Mouse (Mus musculus) intestine, embryonic 16.5 days (tissue): ENCODE measurements around the gene Akap13. TPM values are rescaled to one million over a fixed set of nuclear protein-coding genes. Genes with fewer than 3 reads are reported as not detected.

Experiments
- ATAC-seq: fragments of 200-750 bp; cut with Nextera tagmentation; 2 replicates; pipeline ENCODE4 v1.8.0; 2017; ENCODE audit warnings: moderate TSS enrichment, moderate library complexity
- H3K27ac ChIP-seq: fragments of 300-500 bp; sonication (generic); 2 replicates; pipeline ENCODE4 v1.5.1; 2014; ENCODE audit warnings: mild to moderate bottlenecking, low read length
- H3K27me3 ChIP-seq: fragments of 300-500 bp; sonication (generic); replicated peaks from 2 replicates; pipeline ENCODE4 v1.6.1; 2014; ENCODE audit warnings: low read length, control low read depth, mixed read lengths; ENCODE audit not compliant: control insufficient read depth, insufficient read depth
- H3K36me3 ChIP-seq: fragments of 300-500 bp; sonication (generic); 2 replicates; pipeline ENCODE4 v1.6.1; 2014; ENCODE audit warnings: low read length, control low read depth; ENCODE audit not compliant: control insufficient read depth, insufficient read depth
- H3K4me1 ChIP-seq: fragments of 300-500 bp; sonication (generic); 2 replicates; pipeline ENCODE4 v1.6.1; 2014; ENCODE audit warnings: low read length, control low read depth, mixed read lengths; ENCODE audit not compliant: control insufficient read depth, insufficient read depth
- H3K4me2 ChIP-seq: fragments of 300-500 bp; sonication (generic); 2 replicates; pipeline ENCODE4 v1.6.1; 2014; ENCODE audit warnings: low read depth, low read length, control low read depth
- H3K4me3 ChIP-seq: fragments of 300-500 bp; sonication (generic); 2 replicates; pipeline ENCODE4 v1.5.1; 2014; ENCODE audit warnings: mild to moderate bottlenecking, low read length
- H3K9ac ChIP-seq: fragments of 300-500 bp; sonication (generic); 2 replicates; pipeline ENCODE4 v1.6.1; 2014; ENCODE audit warnings: low read depth, low read length
- H3K9me3 ChIP-seq: fragments of 300-500 bp; sonication (generic); 2 replicates; pipeline ENCODE4 v1.6.1; 2016; ENCODE audit warnings: low read length, control low read depth; ENCODE audit not compliant: control insufficient read depth
- WGBS: fragments of 180-500 bp; shearing (Covaris S2); extraction: QIAGEN DNeasy Blood & Tissue Kit; methylation state at CpG from one replicate; pipeline ENCODE4 v1.1.7; 2014; 5-methylcytosine and 5-hydroxymethylcytosine counted together
- polyA plus RNA-seq: library from polyadenylated mRNA; unstranded; fragments of >200 nt; fragmentation: Nextera tagmentation; extraction: Ambion mirVana; gene quantifications from 2 replicates; pipeline ENCODE4 v1.2.1, GENCODE M21; 2015

Gene Akap13
- polyA plus RNA-seq, 1 experiment from 2014 or later: 24.9 TPM

- Histone ChIP-seq H3K9me3 (no peaks in the 10 kb centered on the region), H3K36me3 (0 out of 2 replicates have a peak, but pooled peaks cover 3% of the 10 kb centered on the region), H3K27ac (no peak overlapping the region), H3K27me3 (no peaks in the 10 kb centered on the region), H3K4me1 (no peaks in the 10 kb centered on the region), H3K4me3 (no peak overlapping the region), H3K9ac (no peak overlapping the region), H3K4me2 (no peak overlapping the region)
- ATAC-seq: no peak
- 86% methylated on average over 3 of the region's 3 CpGs for WGBS
Observed at GRCm38 (mm10) chr7:75688144-75688543, 232.8 kb downstream of the Akap13 start.

DNA sequence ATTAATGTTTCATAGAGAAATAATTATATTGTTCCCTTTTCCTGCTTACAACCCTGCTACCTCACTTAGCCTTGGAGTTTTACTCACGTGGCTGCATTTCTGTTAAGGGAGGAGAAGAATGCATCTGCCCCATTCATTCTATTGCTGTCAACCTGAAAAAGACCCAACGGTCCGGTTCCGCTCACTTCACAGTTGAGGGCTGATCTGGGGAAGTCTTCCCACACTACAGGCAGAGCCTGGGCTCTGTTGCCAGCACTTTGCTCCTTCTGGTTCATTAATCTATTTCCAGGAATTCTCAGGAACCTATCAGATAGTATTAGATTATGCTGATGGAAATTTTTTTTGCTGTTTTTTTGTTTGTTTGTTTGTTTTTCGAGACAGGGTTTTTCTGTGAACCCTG lies 239.4 kb downstream of the Akap13 start:
- no peak overlapping the region for H3K4me3 ChIP-seq
- WGBS: 86% methylated on average over 5 of the region's 5 CpGs
- H3K4me2 ChIP-seq: no peak overlapping the region
- H3K9me3 ChIP-seq: no peaks in the 10 kb centered on the region
- peaks cover 7% of the 10 kb centered on the region; the same call in 1 of the 2 replicates for H3K36me3 ChIP-seq
- no peaks in the 10 kb centered on the region for H3K4me1 ChIP-seq
- no peak overlapping the region for H3K27ac ChIP-seq
- no peak for ATAC-seq
- H3K27me3 ChIP-seq: no peaks in the 10 kb centered on the region
- no peak overlapping the region for H3K9ac ChIP-seq

GRCm38 (mm10) chr7:75699836-75700235 lies 244.5 kb downstream of the Akap13 start:
- peaks cover 11% of the 10 kb centered on the region; the same call in 1 of the 2 replicates for H3K36me3 ChIP-seq
- H3K4me1 ChIP-seq: no peaks in the 10 kb centered on the region
- H3K4me2 ChIP-seq: no peak overlapping the region
- no peak for ATAC-seq
- no peak overlapping the region for H3K9ac ChIP-seq
- H3K9me3 ChIP-seq: no peaks in the 10 kb centered on the region
- H3K4me3 ChIP-seq: no peak overlapping the region
- H3K27ac ChIP-seq: no peak overlapping the region
- 86% methylated on average over 5 of the region's 5 CpGs for WGBS
- H3K27me3 ChIP-seq: no peaks in the 10 kb centered on the region

GRCm38 (mm10) chr7:75700771-75701345 lies 245.5 kb downstream of the Akap13 start:
- WGBS: 82% methylated on average over 10 of the region's 10 CpGs
- Histone ChIP-seq H3K9me3 (no peaks in the 10 kb centered on the region), H3K36me3 (peaks cover 13% of the 10 kb centered on the region; the same call in 1 of the 2 replicates), H3K27ac (no peak overlapping the region), H3K9ac (no peak overlapping the region), H3K27me3 (no peaks in the 10 kb centered on the region), H3K4me3 (no peak overlapping the region), H3K4me1 (no peaks in the 10 kb centered on the region), H3K4me2 (no peak overlapping the region)
- no peak for ATAC-seq

- peaks cover 13% of the 10 kb centered on the region; the same call in 1 of the 2 replicates for H3K36me3 ChIP-seq
- no peak overlapping the region for H3K4me2 ChIP-seq
- H3K27ac ChIP-seq: no peak overlapping the region
- no peak overlapping the region for H3K9ac ChIP-seq
- H3K4me3 ChIP-seq: no peak overlapping the region
- no peak for ATAC-seq
- no peaks in the 10 kb centered on the region for H3K27me3 ChIP-seq
- 67% methylated on average over 7 of the region's 7 CpGs for WGBS
- no peaks in the 10 kb centered on the region for H3K9me3 ChIP-seq
- no peaks in the 10 kb centered on the region for H3K4me1 ChIP-seq
Observed at GRCm38 (mm10) chr7:75701761-75702160, 246.4 kb downstream of the Akap13 start.

GRCm38 (mm10) chr7:75702368-75702767 lies 247.0 kb downstream of the Akap13 start:
- Histone ChIP-seq H3K27ac (no peak overlapping the region), H3K27me3 (no peaks in the 10 kb centered on the region), H3K4me3 (no peak overlapping the region), H3K4me2 (no peak overlapping the region), H3K36me3 (peaks cover 12% of the 10 kb centered on the region; the same call in 1 of the 2 replicates), H3K4me1 (no peaks in the 10 kb centered on the region), H3K9me3 (no peaks in the 10 kb centered on the region), H3K9ac (no peak overlapping the region)
- 89% methylated on average over 3 of the region's 3 CpGs for WGBS
- no peak for ATAC-seq

GRCm38 (mm10) chr7:75702966-75703645 lies 247.8 kb downstream of the Akap13 start:
- Histone ChIP-seq H3K27ac (no peak overlapping the region), H3K9ac (no peak overlapping the region), H3K4me3 (no peak overlapping the region), H3K27me3 (no peaks in the 10 kb centered on the region), H3K4me1 (no peaks in the 10 kb centered on the region), H3K4me2 (no peak overlapping the region), H3K9me3 (no peaks in the 10 kb centered on the region), H3K36me3 (peaks cover 11% of the 10 kb centered on the region; the same call in 1 of the 2 replicates)
- ATAC-seq: no peak
- 86% methylated on average over 3 of the region's 3 CpGs for WGBS

GRCm38 (mm10) chr7:75704862-75705261 lies 249.5 kb downstream of the Akap13 start:
- no peak overlapping the region for H3K4me3 ChIP-seq
- H3K27me3 ChIP-seq: no peaks in the 10 kb centered on the region
- 92% methylated on average over 6 of the region's 6 CpGs for WGBS
- peaks cover 5% of the 10 kb centered on the region; the same call in 1 of the 2 replicates for H3K36me3 ChIP-seq
- no peaks in the 10 kb centered on the region for H3K4me1 ChIP-seq
- H3K4me2 ChIP-seq: no peak overlapping the region
- no peak overlapping the region for H3K27ac ChIP-seq
- no peaks in the 10 kb centered on the region for H3K9me3 ChIP-seq
- ATAC-seq: no peak
- no peak overlapping the region for H3K9ac ChIP-seq

GRCm38 (mm10) chr7:75709936-75710335 lies 254.6 kb downstream of the Akap13 start:
- Histone ChIP-seq H3K36me3 (peaks cover under 1% of the 10 kb centered on the region; the same call in 1 of the 2 replicates), H3K9me3 (no peaks in the 10 kb centered on the region), H3K4me2 (no peak overlapping the region), H3K4me1 (no peaks in the 10 kb centered on the region), H3K9ac (no peak overlapping the region), H3K27ac (no peak overlapping the region), H3K4me3 (no peak overlapping the region), H3K27me3 (no peaks in the 10 kb centered on the region)
- ATAC-seq: no peak
- 96% methylated on average over 4 of the region's 4 CpGs for WGBS
